Mouse (Mus musculus) lung, embryonic 14.5 days (tissue): ENCODE data around the gene Usp22. TPM values are rescaled to one million over a fixed set of nuclear protein-coding genes. Genes with fewer than 3 reads are reported as not detected.
A peak's percentile ranks its signal among the peaks of the same experiment; 100 is the strongest.

Experiments used
- ATAC-seq: fragments of 200-750 bp; cut with Nextera tagmentation; 2 replicates; pipeline ENCODE4 v1.8.0; 2017; ENCODE audit warnings: mild to moderate bottlenecking, moderate TSS enrichment, moderate library complexity; ENCODE audit not compliant: insufficient read depth
- DNase-seq: peaks from one replicate; pipeline ENCODE4 v3.0.0-alpha.2; 2015
- H3K27ac ChIP-seq: fragments of 300-500 bp; sonication (generic); 2 replicates; pipeline ENCODE4 v1.5.1; 2014; ENCODE audit warnings: low read depth, mild to moderate bottlenecking, moderate library complexity
- H3K27me3 ChIP-seq: fragments of 300-500 bp; sonication (generic); 2 replicates; pipeline ENCODE4 v1.6.1; 2014; ENCODE audit warnings: low read length, control low read depth; ENCODE audit not compliant: insufficient read depth
- H3K36me3 ChIP-seq: fragments of 300-500 bp; sonication (generic); 2 replicates; pipeline ENCODE4 v1.6.1; 2014; ENCODE audit warnings: control low read depth; ENCODE audit not compliant: insufficient read depth
- H3K4me1 ChIP-seq: fragments of 300-500 bp; sonication (generic); 2 replicates; pipeline ENCODE4 v1.6.1; 2014; ENCODE audit warnings: antibody characterized with exemption, control low read depth; ENCODE audit not compliant: insufficient read depth
- H3K4me2 ChIP-seq: fragments of 300-500 bp; sonication (generic); 2 replicates; pipeline ENCODE4 v1.6.1; 2014; ENCODE audit warnings: mild to moderate bottlenecking
- H3K4me3 ChIP-seq: fragments of 300-500 bp; sonication (generic); 2 replicates; pipeline ENCODE4 v1.5.1; 2014; ENCODE audit warnings: low read depth, low read length
- H3K9ac ChIP-seq: fragments of 300-500 bp; sonication (generic); 2 replicates; pipeline ENCODE4 v1.6.1; 2014
- H3K9me3 ChIP-seq: fragments of 300-500 bp; sonication (generic); 2 replicates; pipeline ENCODE4 v1.6.1; 2016; ENCODE audit warnings: low read depth, low read length, control low read depth
- CTCF ChIP-seq: IDR thresholded peaks from 2 replicates; pipeline ENCODE4 v1.5.1; 2016; ENCODE audit warnings: antibody characterized with exemption, low read depth
- WGBS: fragments of 180-500 bp; shearing (Covaris S2); extraction: QIAGEN DNeasy Blood & Tissue Kit; methylation state at CpG from one replicate; pipeline ENCODE4 v1.1.7; 2014; 5-methylcytosine and 5-hydroxymethylcytosine counted together
- polyA plus RNA-seq: library from polyadenylated mRNA; unstranded; fragments of >200 nt; fragmentation: Nextera tagmentation; extraction: Ambion mirVana; gene quantifications from 2 replicates; pipeline ENCODE4 v1.2.1, GENCODE M21; 2014

The Usp22 gene
- polyA plus RNA-seq: 163 and 167 TPM in 2 replicates

DNA sequence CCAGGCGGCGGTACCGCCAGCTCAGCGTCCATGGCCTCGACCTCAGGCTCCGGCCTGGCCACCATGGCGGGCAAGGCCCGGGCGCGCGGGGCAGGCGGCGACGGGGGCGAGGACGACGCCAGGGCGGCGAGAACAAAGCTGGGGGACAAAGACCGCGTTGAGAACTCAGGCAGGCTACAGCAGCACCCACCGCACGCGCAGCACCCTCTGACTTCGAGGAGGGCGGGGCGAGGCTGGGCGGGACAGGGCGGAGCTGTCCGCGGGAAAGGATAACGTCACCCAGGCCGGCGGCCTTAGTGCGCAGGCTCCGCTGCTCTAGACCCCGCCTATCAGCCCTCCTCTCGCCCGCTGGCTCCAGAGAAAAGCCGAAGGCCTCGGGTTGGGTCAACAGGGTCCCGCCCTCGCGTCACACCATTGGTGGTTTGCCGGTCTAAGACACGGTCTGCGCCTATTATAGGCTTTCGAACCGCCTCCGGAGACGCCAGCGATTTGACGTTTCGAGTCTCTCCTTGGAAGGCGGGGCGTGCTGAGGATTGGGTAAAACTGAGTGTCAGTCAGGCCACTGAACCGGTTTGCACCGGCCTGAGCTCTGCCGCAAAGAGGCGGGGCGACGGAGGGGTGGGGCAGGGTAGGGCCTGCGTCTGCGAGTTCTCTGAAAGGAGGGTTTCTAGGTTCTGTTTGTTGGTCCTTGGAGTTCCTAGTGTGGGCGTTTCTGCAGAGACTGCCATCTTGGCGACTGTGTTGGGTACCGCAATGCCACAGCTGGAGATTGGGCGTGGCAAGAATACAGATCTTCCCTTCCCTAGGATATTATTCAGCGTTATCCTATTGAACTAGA, at the start of gene Usp22:
Usp22 (minus strand) TSS at position 235 of the 838 bp plus-strand sequence.
- peaks cover 3% of the 10 kb centered on the region; the same call in 1 of the 2 replicates for H3K4me1 ChIP-seq
- under 1% methylated on average over 68 of the region's 69 CpGs for WGBS
- H3K4me3 ChIP-seq: peak within 1 kb of the TSS; percentile 96

GRCm38 (mm10) chr11:61224234-61224744, 49.4 kb upstream of the Usp22 start:
- H3K4me2 ChIP-seq: no peak overlapping the region
- H3K27ac ChIP-seq: no peak overlapping the region
- DNase-seq (no peak), ATAC-seq (no peak)
- H3K4me1 ChIP-seq: no peaks in the 10 kb centered on the region
- no peak overlapping the region for H3K4me3 ChIP-seq
- no peaks in the 10 kb centered on the region for H3K9me3 ChIP-seq
- no peak for TF ChIP-seq CTCF
- no peak overlapping the region for H3K9ac ChIP-seq
- 57% methylated on average over 6 of the region's 6 CpGs for WGBS
- H3K36me3 ChIP-seq: no peaks in the 10 kb centered on the region
- no peaks in the 10 kb centered on the region for H3K27me3 ChIP-seq

More for the DNA sequence above, at the start of gene Usp22:
- Histone ChIP-seq H3K27ac (peak within 1 kb of the TSS; percentile 97), H3K27me3 (no peaks in the 10 kb centered on the region), H3K9me3 (no peaks in the 10 kb centered on the region), H3K36me3 (0 out of 2 replicates have a peak, but pooled peaks cover 3% of the 10 kb centered on the region), H3K9ac (peak within 1 kb of the TSS; percentile 99), H3K4me2 (peak within 1 kb of the TSS; percentile 68)
- DNase-seq: peak; percentile 100
- no peak for TF ChIP-seq CTCF
- ATAC-seq: peak; percentile 98

DNA sequence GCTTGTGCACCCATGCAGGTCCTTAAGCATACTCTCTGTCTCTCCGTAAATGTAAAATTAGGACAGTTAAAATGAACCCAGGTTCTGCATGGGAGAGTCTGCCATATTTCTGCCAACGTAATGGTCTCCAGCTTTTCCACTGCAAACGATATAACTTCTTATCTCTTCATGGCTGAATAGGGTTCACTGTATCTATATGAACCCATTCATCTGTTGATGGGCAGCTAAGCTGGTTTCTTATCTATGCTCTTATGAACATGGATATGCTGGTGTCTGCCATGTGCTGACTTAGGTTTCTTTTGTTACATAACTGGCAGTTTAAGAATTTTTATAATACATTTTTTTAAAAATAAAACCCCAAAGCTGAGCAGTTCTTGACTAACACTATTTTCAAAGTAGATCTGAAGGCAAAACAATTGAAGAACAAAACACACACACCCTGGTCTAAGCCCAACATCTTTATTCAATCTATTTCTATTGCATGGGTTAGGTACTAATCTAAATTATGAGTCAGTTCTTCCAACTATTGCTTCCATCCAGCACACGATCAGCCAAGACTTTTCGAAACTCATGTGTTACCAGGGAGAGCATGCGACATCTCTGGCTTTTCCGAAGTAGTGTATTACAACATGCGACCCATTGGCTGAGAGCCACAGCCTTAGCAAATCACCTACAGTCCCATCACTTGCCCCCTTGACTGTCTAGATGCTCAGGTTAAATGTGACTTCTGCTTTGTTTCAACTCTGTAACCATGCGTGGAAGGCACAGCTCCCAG, 48.3 kb upstream of the Usp22 start:
- DNase-seq (no peak), ATAC-seq (no peak)
- H3K27ac ChIP-seq: no peak overlapping the region
- no peak overlapping the region for H3K4me2 ChIP-seq
- H3K27me3 ChIP-seq: no peaks in the 10 kb centered on the region
- 87% methylated on average over 9 of the region's 9 CpGs for WGBS
- H3K36me3 ChIP-seq: no peaks in the 10 kb centered on the region
- H3K4me3 ChIP-seq: no peak overlapping the region
- TF ChIP-seq CTCF: no peak
- H3K9ac ChIP-seq: no peak overlapping the region
- H3K9me3 ChIP-seq: no peaks in the 10 kb centered on the region
- H3K4me1 ChIP-seq: no peaks in the 10 kb centered on the region

DNA sequence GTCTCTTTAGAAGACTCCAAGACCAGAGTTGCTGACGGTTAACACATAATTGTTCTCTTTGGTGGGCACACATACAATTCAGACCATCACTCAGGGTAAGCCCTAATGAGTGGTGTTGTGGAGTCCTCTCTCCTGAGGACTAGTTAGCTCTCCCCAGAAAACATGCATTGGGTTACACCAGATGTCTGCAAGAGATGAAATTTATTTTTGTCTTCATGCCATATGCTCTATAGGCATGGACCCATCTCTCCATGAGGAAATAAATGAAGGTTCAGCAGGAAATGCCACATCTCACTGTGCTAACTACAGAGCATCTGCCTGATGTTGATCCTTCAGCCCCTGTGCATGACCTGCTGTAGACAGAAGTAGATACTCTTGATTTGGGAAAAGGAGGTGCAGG, 47.2 kb upstream of the Usp22 start:
- no peak overlapping the region for H3K4me2 ChIP-seq
- H3K36me3 ChIP-seq: no peaks in the 10 kb centered on the region
- TF ChIP-seq CTCF: no peak
- 81% methylated on average over 1 of the region's 1 CpGs for WGBS
- ATAC-seq (no peak), DNase-seq (no peak)
- no peaks in the 10 kb centered on the region for H3K4me1 ChIP-seq
- H3K9ac ChIP-seq: no peak overlapping the region
- H3K4me3 ChIP-seq: no peak overlapping the region
- H3K9me3 ChIP-seq: no peaks in the 10 kb centered on the region
- no peak overlapping the region for H3K27ac ChIP-seq
- no peaks in the 10 kb centered on the region for H3K27me3 ChIP-seq

GRCm38 (mm10) chr11:61220156-61220881, 45.5 kb upstream of the Usp22 start:
- Histone ChIP-seq H3K4me3 (no peak overlapping the region), H3K4me1 (no peaks in the 10 kb centered on the region), H3K9me3 (no peaks in the 10 kb centered on the region), H3K4me2 (no peak overlapping the region), H3K27me3 (no peaks in the 10 kb centered on the region), H3K9ac (no peak overlapping the region), H3K27ac (no peak overlapping the region), H3K36me3 (no peaks in the 10 kb centered on the region)
- WGBS: 52% methylated on average over 9 of the region's 9 CpGs
- TF ChIP-seq CTCF: peak; percentile 43
- peak; percentile 29 for DNase-seq
- no peak for ATAC-seq

GRCm38 (mm10) chr11:61215936-61216335, 41.1 kb upstream of the Usp22 start:
- Histone ChIP-seq H3K27ac (no peak overlapping the region), H3K9ac (no peak overlapping the region), H3K27me3 (peaks cover 12% of the 10 kb centered on the region; the same call in 1 of the 2 replicates), H3K36me3 (no peaks in the 10 kb centered on the region), H3K4me1 (no peaks in the 10 kb centered on the region), H3K4me2 (no peak overlapping the region), H3K4me3 (no peak overlapping the region), H3K9me3 (no peaks in the 10 kb centered on the region)
- DNase-seq (no peak), ATAC-seq (no peak)
- WGBS: 75% methylated on average over 3 of the region's 3 CpGs
- no peak for TF ChIP-seq CTCF
